Comparison of ENCODE assay signal across 13 mouse cellular contexts in the genomic region with DNA sequence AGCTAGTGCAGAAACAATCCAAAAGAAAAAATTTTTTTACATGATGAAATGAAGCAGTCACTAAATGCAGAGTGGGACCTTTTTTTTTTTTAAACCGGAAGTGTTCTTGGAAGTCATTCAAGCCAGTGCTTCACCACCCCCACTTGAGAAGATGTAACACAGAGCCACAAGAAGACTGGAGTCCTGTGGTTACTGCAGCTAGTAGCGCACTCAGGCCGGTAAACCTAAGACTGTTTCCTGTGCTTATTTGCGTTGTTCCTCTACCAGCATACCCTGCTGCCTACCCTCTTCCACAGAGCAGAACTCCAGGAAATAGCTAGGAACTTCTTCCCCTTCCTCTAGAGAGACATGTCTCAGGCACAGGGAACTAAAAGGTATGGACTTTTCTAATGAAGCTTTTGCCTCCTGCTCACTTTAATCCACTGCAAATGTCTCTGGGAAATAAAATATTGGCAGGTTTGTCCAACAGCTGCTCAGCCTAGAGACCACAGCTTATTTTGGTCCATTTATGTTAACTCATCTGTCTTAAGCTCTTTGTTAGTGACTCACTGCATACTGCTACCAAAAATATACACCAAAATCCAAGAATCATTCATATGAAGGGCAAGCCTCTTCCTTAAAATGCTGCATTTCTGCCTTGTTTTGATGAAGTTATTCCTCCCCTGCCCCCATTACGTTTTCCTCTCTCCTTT. TPM values are rescaled to one million over a fixed set of nuclear protein-coding genes. Genes with fewer than 3 reads are reported as not detected.
A peak's percentile ranks its signal among the peaks of the same experiment; 100 is the strongest.
DNase-seq lines count a peak whose midpoint lies in the region; ATAC-seq and TF ChIP-seq lines count a peak whose summit lies in the region.
"Had no signal": no experiment of that assay in that cellular context is flagged by ENCODE, and none has a peak within 500 bp of the region (broad histone marks: within the 10 kb centered on the region; RNA-seq: fewer than 3 reads in every experiment).

No protein-coding gene starts in this region.

- no peaks in the 10 kb centered on the region for H3K9me3 ChIP-seq in lung, embryonic 14.5 days (ENCODE audit: low read depth, low read length)
- no peaks in the 10 kb centered on the region for H3K9me3 ChIP-seq in forebrain, embryonic 10.5 days
- no peaks in the 10 kb centered on the region for H3K9me3 ChIP-seq in forebrain, embryonic 11.5 days (ENCODE audit: control insufficient read depth, low read length)

- no peak for TF ChIP-seq CTCF in lung, embryonic 14.5 days (IDR thresholded peaks at IDR 0.05; ENCODE audit: low read depth)

- WGBS in lung, embryonic 14.5 days, result 42% methylated on average over 5 of the region's 5 CpGs
- WGBS in forebrain, embryonic 10.5 days, result 71% methylated on average over 5 of the region's 5 CpGs
- 76% methylated on average over 5 of the region's 5 CpGs for WGBS in forebrain, embryonic 11.5 days

- ATAC-seq in lung, embryonic 14.5 days (ENCODE audit: insufficient read depth), result no peak
- ATAC-seq in forebrain, embryonic 11.5 days (replicated peaks; ENCODE audit: low FRiP score), result no peak

- H3K27me3 ChIP-seq in lung, embryonic 14.5 days (ENCODE audit: insufficient read depth, low read length), result no peaks in the 10 kb centered on the region
- H3K27me3 ChIP-seq in forebrain, embryonic 10.5 days (ENCODE audit: poor library complexity, severe bottlenecking), result peaks cover 58% of the 10 kb centered on the region
- no peaks in the 10 kb centered on the region for H3K27me3 ChIP-seq in forebrain, embryonic 11.5 days (ENCODE audit: control insufficient read depth, insufficient read depth, low read length)

- H3K4me1 ChIP-seq in lung, embryonic 14.5 days (ENCODE audit: insufficient read depth), result no peaks in the 10 kb centered on the region
- no peaks in the 10 kb centered on the region for H3K4me1 ChIP-seq in forebrain, embryonic 10.5 days
- no peaks in the 10 kb centered on the region for H3K4me1 ChIP-seq in forebrain, embryonic 11.5 days (replicated peaks; ENCODE audit: control insufficient read depth, insufficient read depth, low read length)

- H3K36me3 ChIP-seq in lung, embryonic 14.5 days (ENCODE audit: insufficient read depth), result no peaks in the 10 kb centered on the region
- no peaks in the 10 kb centered on the region for H3K36me3 ChIP-seq in forebrain, embryonic 10.5 days (replicated peaks)
- H3K36me3 ChIP-seq in forebrain, embryonic 11.5 days (ENCODE audit: control insufficient read depth, insufficient read depth, low read length), result no peaks in the 10 kb centered on the region

- no peak overlapping the region for H3K4me3 ChIP-seq in lung, embryonic 14.5 days (ENCODE audit: low read depth, low read length)
- H3K4me3 ChIP-seq in forebrain, embryonic 10.5 days, result no peak overlapping the region
- H3K4me3 ChIP-seq in forebrain, embryonic 11.5 days (ENCODE audit: low read depth, low read length), result no peak overlapping the region

- DNase-seq in lung, embryonic 14.5 days, result peak; percentile 9
- DNase-seq in lung, postnatal 10 days, result no peak
- DNase-seq in CD4-positive, CD25-positive, alpha-beta regulatory T cell, adult 2 months (ENCODE audit: low read depth, low spot score), result peak; percentile 58
- DNase-seq in brain, adult 2 months (ENCODE audit: low read depth, low spot score), result peak; percentile 33
- DNase-seq in naive thymus-derived CD4-positive, alpha-beta T cell, adult 2 months (ENCODE audit: low read depth), result peak; percentile 66
- DNase-seq in forebrain, embryonic 10.5 days (ENCODE audit: extremely low spot score, low spot score), result no peak
- DNase-seq in embryo, embryonic 10.5 days (ENCODE audit: low spot score), result no peak
- DNase-seq in forebrain, embryonic 11.5 days (ENCODE audit: low spot score), result no peak
- DNase-seq: adrenal gland, adult 8-10 months; cerebellum, adult 11 months; gastrocnemius, postnatal 10 days; kidney, adult 8-10 months had no signal

- H3K27ac ChIP-seq in lung, embryonic 14.5 days (ENCODE audit: low read depth), result no peak overlapping the region
- no peak overlapping the region for H3K27ac ChIP-seq in forebrain, embryonic 10.5 days
- H3K27ac ChIP-seq in forebrain, embryonic 11.5 days (ENCODE audit: low read depth, low read length), result no peak overlapping the region

- H3K4me2 ChIP-seq in lung, embryonic 14.5 days, result no peak overlapping the region
- H3K4me2 ChIP-seq in forebrain, embryonic 11.5 days (ENCODE audit: low read depth, low read length, severe bottlenecking), result no peak overlapping the region
- H3K4me2 ChIP-seq: heart, embryonic 11.5 days had no signal

- no peak overlapping the region for H3K9ac ChIP-seq in lung, embryonic 14.5 days
- H3K9ac ChIP-seq in forebrain, embryonic 11.5 days (ENCODE audit: low read length), result no peak overlapping the region

RNA-seq across cellular contexts. Expression of a gene that starts 0.9 kb away (rescaled TPM):
- polyA plus RNA-seq in lung, embryonic 14.5 days (2014; fragmentation: Nextera tagmentation; extraction: Ambion mirVana), result 6.6 and 6.9 TPM in 2 replicates
- 4.5 and 5.8 TPM in 2 replicates for polyA plus RNA-seq in forebrain, embryonic 10.5 days (2016; fragmentation: Nextera tagmentation; extraction: Ambion mirVana)
- polyA plus RNA-seq in forebrain, embryonic 11.5 days (2014; fragmentation: Nextera tagmentation; extraction: Ambion mirVana), result 5.3 and 5.8 TPM in 2 replicates

Comparison
In these comparisons a context has a peak if more than half of its experiments do, and no peak if none do; other contexts are left out.
1. DNase-seq: peak in lung, embryonic 14.5 days (single experiment), CD4-positive, CD25-positive, alpha-beta regulatory T cell, adult 2 months (single experiment), brain, adult 2 months (single experiment) and naive thymus-derived CD4-positive, alpha-beta T cell, adult 2 months (single experiment); none in lung, postnatal 10 days (single experiment), forebrain, embryonic 10.5 days (single experiment), embryo, embryonic 10.5 days (single experiment) and forebrain, embryonic 11.5 days (single experiment).